Mouse (Mus musculus) myocyte (in vitro differentiated cells): ENCODE measurements around the gene Kat7. TPM values are rescaled to one million over a fixed set of nuclear protein-coding genes. Genes with fewer than 3 reads are reported as not detected.

ENCODE experiments used
- H3K27me3 ChIP-seq: one replicate; pipeline ENCODE4 v1.6.1; 2011; ENCODE audit not compliant: control insufficient read depth, insufficient read depth, insufficient read length
- H3K36me3 ChIP-seq: one replicate; pipeline ENCODE4 v1.6.1; 2011; ENCODE audit not compliant: control insufficient read depth, insufficient read depth
- H3K4me2 ChIP-seq: one replicate; pipeline ENCODE4 v1.6.1; 2011; ENCODE audit warnings: low read depth, control low read depth
- H3K4me3 ChIP-seq: one replicate; pipeline ENCODE4 v1.5.1; 2011; ENCODE audit warnings: mild to moderate bottlenecking, control low read depth, moderate library complexity
- H3K79me2 ChIP-seq: one replicate; pipeline ENCODE4 v1.6.1; 2011; ENCODE audit not compliant: control insufficient read depth, insufficient read depth
- H3ac ChIP-seq: one replicate; pipeline ENCODE4 v1.6.1; 2011; ENCODE audit not compliant: control insufficient read depth, insufficient read length
- CEBPB ChIP-seq: IDR thresholded peaks from 2 replicates; pipeline ENCODE4 v1.6.1; 2011; ENCODE audit warnings: mild to moderate bottlenecking, moderate library complexity; ENCODE audit not compliant: poor library complexity, insufficient read depth, severe bottlenecking
- E2F4 ChIP-seq: IDR thresholded peaks from one replicate; pipeline ENCODE4 v1.6.1; 2011; ENCODE audit warnings: mild to moderate bottlenecking, control low read depth, moderate library complexity; ENCODE audit not compliant: insufficient read depth
- MAX ChIP-seq: IDR thresholded peaks from one replicate; pipeline ENCODE4 v1.6.1; 2011; ENCODE audit warnings: low read depth, mild to moderate bottlenecking, control low read depth
- MYOD1 ChIP-seq, 3 experiments: IDR thresholded peaks; one replicate each; pipeline ENCODE4 v1.6.1; 2011; ENCODE audit warnings: control low read depth in 2 of 3, low read depth in 2 of 3, mild to moderate bottlenecking in 2 of 3, moderate library complexity in 1 of 3; ENCODE audit not compliant: insufficient read length in 2 of 3, control insufficient read depth in 1 of 3
- MYOG ChIP-seq, 3 experiments: IDR thresholded peaks; one replicate each; pipeline ENCODE4 v1.6.1; 2011; ENCODE audit warnings: control low read depth in 2 of 3, low read depth in 2 of 3, mild to moderate bottlenecking in 2 of 3; ENCODE audit not compliant: insufficient read length in 2 of 3, control insufficient read depth in 1 of 3, insufficient read depth in 1 of 3
- POLR2A ChIP-seq: IDR thresholded peaks from one replicate; pipeline ENCODE4 v1.6.1; 2011; ENCODE audit warnings: low read depth, mild to moderate bottlenecking, control low read depth, moderate library complexity; ENCODE audit not compliant: insufficient read length
- POLR2AphosphoS2 ChIP-seq: IDR thresholded peaks from one replicate; pipeline ENCODE4 v1.6.1; 2011; ENCODE audit warnings: low read depth, control low read depth; ENCODE audit not compliant: insufficient read length
- REST ChIP-seq: IDR thresholded peaks from one replicate; pipeline ENCODE4 v1.6.1; 2011; ENCODE audit warnings: mild to moderate bottlenecking, control low read depth, moderate library complexity; ENCODE audit not compliant: insufficient read depth, insufficient read length
- SRF ChIP-seq: IDR thresholded peaks from one replicate; pipeline ENCODE4 v1.6.1; 2011; ENCODE audit warnings: low read depth; ENCODE audit not compliant: control insufficient read depth, insufficient read length
- TCF12 ChIP-seq: IDR thresholded peaks from one replicate; pipeline ENCODE4 v1.6.1; 2011; ENCODE audit warnings: mild to moderate bottlenecking, control low read depth; ENCODE audit not compliant: poor library complexity, insufficient read depth, severe bottlenecking
- TCF3 ChIP-seq: IDR thresholded peaks from one replicate; pipeline ENCODE4 v1.6.1; 2011; ENCODE audit warnings: low read depth, control low read depth; ENCODE audit not compliant: insufficient read length
- USF1 ChIP-seq: IDR thresholded peaks from one replicate; pipeline ENCODE4 v1.6.1; 2011; ENCODE audit warnings: low read depth, mild to moderate bottlenecking, control low read depth, moderate library complexity
- polyA plus RNA-seq: library from polyadenylated mRNA; unstranded; fragments of >200 nt; fragmentation: generic; extraction: Trizol; gene quantifications from one replicate; pipeline ENCODE4 v1.2.1, GENCODE M21; 2012; ENCODE audit warnings: missing spikeins

The Kat7 gene
- polyA plus RNA-seq, 1 experiment = 52.2 TPM

GRCm38 (mm10) chr11:95279061-95279659 is 30.9 kb downstream of the Kat7 start:
- Histone ChIP-seq H3ac (no peak overlapping the region), H3K27me3 (no peaks in the 10 kb centered on the region), H3K36me3 (peaks cover 89% of the 10 kb centered on the region), H3K79me2 (no peaks in the 10 kb centered on the region), H3K4me3 (no peak overlapping the region), H3K4me2 (no peak overlapping the region)
- TF ChIP-seq MYOG (IDR thresholded peaks at IDR 0.05; ENCODE audit: control insufficient read depth in 1 of 3, insufficient read depth in 1 of 3, insufficient read length in 2 of 3, low read depth in 2 of 3) = no peak
- TF ChIP-seq E2F4 = no peak
- no peak for TF ChIP-seq USF1
- no peak for TF ChIP-seq CEBPB
- no peak for TF ChIP-seq TCF3
- TF ChIP-seq REST = no peak
- no peak for TF ChIP-seq MAX
- TF ChIP-seq MYOD1 (IDR thresholded peaks at IDR 0.05; ENCODE audit: control insufficient read depth in 1 of 3, insufficient read length in 2 of 3, low read depth in 2 of 3) = no peak
- TF ChIP-seq TCF12 = no peak
- no peak for TF ChIP-seq SRF
- no peak for TF ChIP-seq POLR2A

DNA sequence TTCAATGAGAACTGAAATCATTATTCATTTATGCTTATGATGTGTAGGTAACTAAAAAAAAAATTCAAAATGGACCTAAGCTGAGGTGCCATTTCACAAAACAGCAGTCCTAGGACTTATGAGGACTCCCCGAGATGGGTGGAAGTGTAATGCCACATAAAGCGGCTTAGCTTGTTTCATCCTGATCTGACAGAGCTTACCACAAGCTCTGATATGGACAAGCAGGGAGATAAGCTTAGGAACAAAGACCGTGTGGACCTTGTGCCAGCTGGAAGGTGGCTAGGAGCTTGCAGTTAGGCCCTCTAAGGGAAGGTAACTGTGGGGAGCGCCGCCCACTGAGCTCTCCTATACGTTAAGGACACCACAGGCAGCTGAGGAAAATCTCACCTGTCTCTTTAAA is 34.0 kb downstream of the Kat7 start:
- Histone ChIP-seq H3ac (no peak overlapping the region), H3K27me3 (no peaks in the 10 kb centered on the region), H3K36me3 (peaks cover 71% of the 10 kb centered on the region), H3K4me3 (no peak overlapping the region), H3K4me2 (no peak overlapping the region), H3K79me2 (no peaks in the 10 kb centered on the region)
- TF ChIP-seq REST = no peak
- TF ChIP-seq MAX = no peak
- no peak for TF ChIP-seq CEBPB
- no peak for TF ChIP-seq MYOG (IDR thresholded peaks at IDR 0.05; ENCODE audit: control insufficient read depth in 1 of 3, insufficient read depth in 1 of 3, insufficient read length in 2 of 3, low read depth in 2 of 3)
- TF ChIP-seq POLR2A = no peak
- TF ChIP-seq E2F4 = no peak
- no peak for TF ChIP-seq MYOD1 (IDR thresholded peaks at IDR 0.05; ENCODE audit: control insufficient read depth in 1 of 3, insufficient read length in 2 of 3, low read depth in 2 of 3)
- TF ChIP-seq POLR2AphosphoS2 = no peak
- no peak for TF ChIP-seq USF1
- TF ChIP-seq TCF3 = no peak
- no peak for TF ChIP-seq TCF12

- TF ChIP-seq E2F4 (no peak), POLR2AphosphoS2 (no peak), MYOD1 (IDR thresholded peaks at IDR 0.05; ENCODE audit: control insufficient read depth in 1 of 3, insufficient read length in 2 of 3, low read depth in 2 of 3) (no peak), TCF3 (no peak), REST (no peak), TCF12 (no peak), USF1 (no peak), SRF (no peak), MAX (no peak), MYOG (IDR thresholded peaks at IDR 0.05; ENCODE audit: control insufficient read depth in 1 of 3, insufficient read depth in 1 of 3, insufficient read length in 2 of 3, low read depth in 2 of 3) (no peak), CEBPB (no peak), POLR2A (no peak)
- H3K4me2 ChIP-seq = no peak overlapping the region
- H3K4me3 ChIP-seq = no peak overlapping the region
- peaks cover 57% of the 10 kb centered on the region for H3K36me3 ChIP-seq
- no peaks in the 10 kb centered on the region for H3K27me3 ChIP-seq
- no peak overlapping the region for H3ac ChIP-seq
- H3K79me2 ChIP-seq = no peaks in the 10 kb centered on the region
These were observed 35.4 kb downstream of the Kat7 start for GRCm38 (mm10) chr11:95274613-95275012.

GRCm38 (mm10) chr11:95273661-95274060 is 36.4 kb downstream of the Kat7 start:
- Histone ChIP-seq H3K4me2 (no peak overlapping the region), H3K36me3 (peaks cover 47% of the 10 kb centered on the region), H3K4me3 (no peak overlapping the region), H3K27me3 (no peaks in the 10 kb centered on the region), H3ac (no peak overlapping the region), H3K79me2 (no peaks in the 10 kb centered on the region)
- TF ChIP-seq MYOD1 (IDR thresholded peaks at IDR 0.05; ENCODE audit: control insufficient read depth in 1 of 3, insufficient read length in 2 of 3, low read depth in 2 of 3) (no peak), POLR2AphosphoS2 (no peak), SRF (no peak), USF1 (no peak), MAX (no peak), REST (no peak), TCF3 (no peak), CEBPB (no peak), TCF12 (no peak), E2F4 (no peak), MYOG (IDR thresholded peaks at IDR 0.05; ENCODE audit: control insufficient read depth in 1 of 3, insufficient read depth in 1 of 3, insufficient read length in 2 of 3, low read depth in 2 of 3) (no peak), POLR2A (no peak)
